ENCODE assay signal across 12 mouse cellular contexts in the genomic region with DNA sequence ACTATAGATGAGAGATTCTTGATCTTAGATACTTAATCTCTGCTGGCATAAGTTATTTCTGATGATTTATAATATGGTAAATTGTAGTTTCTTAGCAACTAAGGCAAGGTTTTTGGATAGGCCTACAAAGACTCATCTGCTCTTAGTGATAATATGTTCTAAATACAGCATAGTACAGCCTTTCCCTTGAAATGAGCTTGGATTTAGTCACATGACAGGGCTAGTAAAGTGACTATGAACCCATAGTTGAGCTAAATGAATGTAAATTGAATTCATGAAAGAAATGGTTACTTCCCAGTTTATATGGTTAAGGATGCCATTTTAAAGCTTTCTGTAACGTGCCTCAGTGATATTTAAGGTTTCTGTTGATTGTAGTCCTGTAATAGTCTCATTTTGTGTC. TPM values are rescaled to one million over a fixed set of nuclear protein-coding genes. Genes with fewer than 3 reads are reported as not detected.
A peak's percentile ranks its signal among the peaks of the same experiment; 100 is the strongest.
DNase-seq lines count a peak whose midpoint lies in the region; ATAC-seq and TF ChIP-seq lines count a peak whose summit lies in the region.
"Had no signal": no experiment of that assay in that cellular context is flagged by ENCODE, and none has a peak within 500 bp of the region (broad histone marks: within the 10 kb centered on the region; RNA-seq: fewer than 3 reads in every experiment).

No protein-coding gene starts in this region.

- ATAC-seq in kidney, postnatal 0 days (replicated peaks; ENCODE audit: low FRiP score, low read depth) = no peak
- ATAC-seq in stomach, embryonic 14.5 days (ENCODE audit: insufficient number of reproducible peaks, insufficient read depth, low FRiP score, low read depth) = no peak
- ATAC-seq in stomach, postnatal 0 days (ENCODE audit: low FRiP score, low TSS enrichment) = no peak
- ATAC-seq: inflammation-experienced regulatory T-cells, adult 6 months had no signal

- H3K4me2 ChIP-seq in kidney, postnatal 0 days (ENCODE audit: low read length) = peak overlapping the region; percentile 85; the same call in 1 of the 2 replicates
- H3K4me2 ChIP-seq in stomach, embryonic 14.5 days (replicated peaks; ENCODE audit: low read depth, low read length) = no peak overlapping the region
- no peak overlapping the region for H3K4me2 ChIP-seq in stomach, postnatal 0 days (replicated peaks; ENCODE audit: low read depth)

- no peak for TF ChIP-seq POLR2A in cerebellum, adult 2 months (IDR thresholded peaks at IDR 0.05; ENCODE audit: borderline replicate concordance, insufficient read depth, low read length)

- H3K36me3 ChIP-seq in kidney, postnatal 0 days (ENCODE audit: insufficient read depth, low read length) = no peaks in the 10 kb centered on the region
- no peaks in the 10 kb centered on the region for H3K36me3 ChIP-seq in stomach, embryonic 14.5 days (ENCODE audit: control insufficient read depth, insufficient read depth, low read length)
- H3K36me3 ChIP-seq in stomach, postnatal 0 days (ENCODE audit: control insufficient read depth, insufficient read depth, low read length) = no peaks in the 10 kb centered on the region
- H3K36me3 ChIP-seq: heart, embryonic 10.5 days had no signal

- no peak for TF ChIP-seq CTCF in cerebellum, adult 2 months (IDR thresholded peaks at IDR 0.05; ENCODE audit: borderline replicate concordance, insufficient read depth, low read depth, low read length)
- TF ChIP-seq CTCF in kidney, postnatal 0 days (IDR thresholded peaks at IDR 0.05; ENCODE audit: low read depth) = no peak
- no peak for TF ChIP-seq CTCF in stomach, postnatal 0 days (IDR thresholded peaks at IDR 0.05; ENCODE audit: low read depth)

- no peak overlapping the region for H3K9ac ChIP-seq in kidney, postnatal 0 days (ENCODE audit: low read depth, low read length)
- no peak overlapping the region for H3K9ac ChIP-seq in stomach, embryonic 14.5 days (replicated peaks; ENCODE audit: low read depth, low read length)
- no peak overlapping the region for H3K9ac ChIP-seq in stomach, postnatal 0 days (ENCODE audit: low read length)

- no peak for DNase-seq in cerebellum, adult 2 months
- no peak for DNase-seq in cerebellum, postnatal 25 days
- DNase-seq in kidney, postnatal 0 days (ENCODE audit: low spot score) = no peak
- no peak for DNase-seq in kidney, adult 11 months
- DNase-seq in stomach, postnatal 0 days (ENCODE audit: low spot score) = no peak
- DNase-seq in embryo, embryonic 10.5 days (ENCODE audit: low spot score) = no peak
- DNase-seq in embryo, embryonic 11 days = no peak
- DNase-seq: adrenal gland, postnatal 36 days; lung, postnatal 14 days had no signal

- no peaks in the 10 kb centered on the region for H3K9me3 ChIP-seq in kidney, postnatal 0 days (replicated peaks; ENCODE audit: low read length)
- H3K9me3 ChIP-seq in stomach, embryonic 14.5 days (ENCODE audit: control insufficient read depth, low read depth, low read length) = no peaks in the 10 kb centered on the region
- H3K9me3 ChIP-seq in stomach, postnatal 0 days (ENCODE audit: control insufficient read depth, low read length) = no peaks in the 10 kb centered on the region
- H3K9me3 ChIP-seq: heart, embryonic 10.5 days had no signal

- H3K27me3 ChIP-seq in cerebellum, adult 2 months (ENCODE audit: control insufficient read depth, insufficient read depth, low read length) = no peaks in the 10 kb centered on the region
- no peaks in the 10 kb centered on the region for H3K27me3 ChIP-seq in kidney, postnatal 0 days (ENCODE audit: insufficient read depth, low read length)
- no peaks in the 10 kb centered on the region for H3K27me3 ChIP-seq in stomach, embryonic 14.5 days (ENCODE audit: control insufficient read depth, insufficient read depth, low read length)
- H3K27me3 ChIP-seq in stomach, postnatal 0 days (ENCODE audit: control insufficient read depth, insufficient read depth, low read length) = no peaks in the 10 kb centered on the region

- H3K4me1 ChIP-seq in cerebellum, adult 2 months (ENCODE audit: control insufficient read depth, insufficient read depth, low read length) = peaks cover 3% of the 10 kb centered on the region; the same call in 1 of the 2 replicates
- no peaks in the 10 kb centered on the region for H3K4me1 ChIP-seq in kidney, postnatal 0 days (replicated peaks; ENCODE audit: insufficient read depth, low read length)
- H3K4me1 ChIP-seq in stomach, embryonic 14.5 days (ENCODE audit: control insufficient read depth, insufficient read depth, low read length) = 0 out of 2 replicates have a peak, but pooled peaks cover 6% of the 10 kb centered on the region
- H3K4me1 ChIP-seq in stomach, postnatal 0 days (replicated peaks; ENCODE audit: control insufficient read depth, insufficient read depth) = no peaks in the 10 kb centered on the region

- peak overlapping the region; percentile 9 for H3K4me3 ChIP-seq in cerebellum, adult 2 months (replicated peaks; ENCODE audit: insufficient read depth, low read depth, low read length)
- H3K4me3 ChIP-seq in kidney, postnatal 0 days (replicated peaks; ENCODE audit: low read depth, low read length) = no peak overlapping the region
- peak overlapping the region; percentile 96; the same call in 1 of the 2 replicates for H3K4me3 ChIP-seq in stomach, embryonic 14.5 days (ENCODE audit: low read depth, low read length)
- H3K4me3 ChIP-seq in stomach, postnatal 0 days (ENCODE audit: low read depth, low read length) = no peak overlapping the region

- TF ChIP-seq EP300 in stomach, postnatal 0 days (optimal IDR thresholded peaks at IDR 0.05) = no peak

- 47% methylated on average over 1 of the region's 1 CpGs for WGBS in cerebellum, adult 2 months
- WGBS in kidney, postnatal 0 days = 81% methylated on average over 1 of the region's 1 CpGs
- WGBS in stomach, embryonic 14.5 days = 86% methylated on average over 1 of the region's 1 CpGs
- WGBS in stomach, postnatal 0 days = 78% methylated on average over 1 of the region's 1 CpGs

- no peak overlapping the region for H3K27ac ChIP-seq in cerebellum, adult 2 months (ENCODE audit: insufficient read depth, low read length)
- H3K27ac ChIP-seq in kidney, postnatal 0 days = no peak overlapping the region
- H3K27ac ChIP-seq in stomach, embryonic 14.5 days (ENCODE audit: low read length) = no peak overlapping the region
- H3K27ac ChIP-seq in stomach, postnatal 0 days (replicated peaks) = no peak overlapping the region
- H3K27ac ChIP-seq: heart, embryonic 10.5 days had no signal

RNA-seq across cellular contexts. Expression of a gene that starts 2.3 kb away (rescaled TPM):
- polyA plus RNA-seq in cerebellum, adult 2 months (2012; rRNA removed) = 1,284 and 1,476 TPM in 2 replicates
- 168 and 169 TPM in 2 replicates for polyA plus RNA-seq in kidney, postnatal 0 days (2015; fragmentation: Nextera tagmentation; extraction: Ambion mirVana)
- 152 and 154 TPM in 2 replicates for polyA plus RNA-seq in stomach, embryonic 14.5 days (2014; fragmentation: Nextera tagmentation; extraction: Ambion mirVana)
- polyA plus RNA-seq in stomach, postnatal 0 days (2015; fragmentation: Nextera tagmentation; extraction: Ambion mirVana) = 130 and 136 TPM in 2 replicates

RNA-seq across cellular contexts. Expression of a gene that starts 29.1 kb away (rescaled TPM):
- polyA plus RNA-seq in cerebellum, adult 2 months (2012; rRNA removed) = 6.4 and 6.9 TPM in 2 replicates
- polyA plus RNA-seq in kidney, postnatal 0 days (2015; fragmentation: Nextera tagmentation; extraction: Ambion mirVana) = 23.9 and 27.9 TPM in 2 replicates
- polyA plus RNA-seq in stomach, embryonic 14.5 days (2014; fragmentation: Nextera tagmentation; extraction: Ambion mirVana) = 43.0 and 45.7 TPM in 2 replicates
- polyA plus RNA-seq in stomach, postnatal 0 days (2015; fragmentation: Nextera tagmentation; extraction: Ambion mirVana) = 11.3 and 11.4 TPM in 2 replicates
- polyA plus RNA-seq: inflammation-experienced regulatory T-cells, adult 6 months had no signal

Comparison
In these comparisons a context has a peak if more than half of its experiments do, and no peak if none do; other contexts are left out.
1. H3K4me3 ChIP-seq: peak in cerebellum, adult 2 months (single experiment) and stomach, embryonic 14.5 days (single experiment); none in kidney, postnatal 0 days (single experiment) and stomach, postnatal 0 days (single experiment).